Mouse (Mus musculus): ENCODE results near the gene Sema4g.

GRCm38 (mm10) chr19:45013581-45014225 lies 24.8 kb downstream of the Sema4g start:
- TF ChIP-seq CTCF (conservative IDR thresholded peaks at IDR 0.05; ENCODE audit: low read length) (no peak), POU5F1 (IDR thresholded peaks at IDR 0.05; ENCODE audit: borderline replicate concordance, low read length) (no peak)
